Mouse (Mus musculus) liver, postnatal 0 days (tissue): ENCODE measurements at regions not wholly inside any gene's neighbourhood (a gene's known extent, or its start where the extent isn't known, plus 50 kb on each side); places are given as distances from the start of the nearest gene placed in this dataset.

ENCODE experiments used
- CTCF ChIP-seq: sonication (generic); IDR thresholded peaks from 2 replicates; pipeline ENCODE4 v1.5.1; 2016; ENCODE audit warnings: antibody characterized with exemption, low read depth
- EP300 ChIP-seq: IDR thresholded peaks from 2 replicates; pipeline ENCODE4 v1.6.1; 2016; ENCODE audit warnings: antibody characterized with exemption, low read depth, mild to moderate bottlenecking

DNA sequence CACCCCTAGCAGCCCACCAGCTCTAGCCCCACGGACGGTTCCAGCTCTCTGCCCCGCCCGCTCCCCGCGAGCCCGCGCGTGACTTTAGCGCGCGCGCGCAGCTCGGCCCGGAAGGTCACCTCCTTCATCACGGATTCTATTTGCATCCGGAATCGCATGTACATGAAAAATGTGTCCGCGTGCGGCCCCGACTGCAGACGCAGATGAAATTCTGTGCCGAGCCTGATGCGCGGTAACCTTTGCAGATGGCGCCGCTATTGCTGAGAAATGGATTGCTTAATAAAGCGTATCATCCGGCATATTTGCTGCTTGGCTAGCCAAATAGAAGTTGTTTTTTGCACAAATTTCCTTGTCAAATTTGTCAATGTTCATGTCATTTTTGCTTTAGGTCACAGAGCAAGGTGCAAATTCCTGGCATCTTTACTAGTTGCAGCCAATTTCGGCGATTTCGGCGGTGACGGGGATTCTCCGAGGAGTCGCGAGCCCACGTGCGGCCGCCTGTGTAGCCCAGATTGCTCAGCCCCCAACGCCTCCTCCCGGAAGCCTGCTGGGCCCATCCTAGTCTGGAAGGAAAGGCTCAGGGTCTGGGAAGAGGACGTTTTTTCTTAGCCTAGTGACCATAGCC, 81.1 kb upstream of the Pax2 start:
- TF ChIP-seq CTCF (no peak), EP300 (no peak)
